Mouse (Mus musculus) adipose tissue, adult 10 weeks (tissue): Measurements from ENCODE around the gene Trmt2a. TPM values are rescaled to one million over a fixed set of nuclear protein-coding genes. Genes with fewer than 3 reads are reported as not detected.

Experiments used
- polyA plus RNA-seq: library from polyadenylated mRNA; stranded (reverse); fragments of 350-450 nt; fragmentation: Illumina TruSeq; extraction: RNeasy Lipid Tissue Mini Kit (QIAGEN cat#74804); gene quantifications from one replicate; pipeline ENCODE4 v1.2.3, GENCODE M21; 2014; ENCODE audit warnings: low read depth, low replicate concordance

The Trmt2a gene
- 49.6 TPM for polyA plus RNA-seq

DNA sequence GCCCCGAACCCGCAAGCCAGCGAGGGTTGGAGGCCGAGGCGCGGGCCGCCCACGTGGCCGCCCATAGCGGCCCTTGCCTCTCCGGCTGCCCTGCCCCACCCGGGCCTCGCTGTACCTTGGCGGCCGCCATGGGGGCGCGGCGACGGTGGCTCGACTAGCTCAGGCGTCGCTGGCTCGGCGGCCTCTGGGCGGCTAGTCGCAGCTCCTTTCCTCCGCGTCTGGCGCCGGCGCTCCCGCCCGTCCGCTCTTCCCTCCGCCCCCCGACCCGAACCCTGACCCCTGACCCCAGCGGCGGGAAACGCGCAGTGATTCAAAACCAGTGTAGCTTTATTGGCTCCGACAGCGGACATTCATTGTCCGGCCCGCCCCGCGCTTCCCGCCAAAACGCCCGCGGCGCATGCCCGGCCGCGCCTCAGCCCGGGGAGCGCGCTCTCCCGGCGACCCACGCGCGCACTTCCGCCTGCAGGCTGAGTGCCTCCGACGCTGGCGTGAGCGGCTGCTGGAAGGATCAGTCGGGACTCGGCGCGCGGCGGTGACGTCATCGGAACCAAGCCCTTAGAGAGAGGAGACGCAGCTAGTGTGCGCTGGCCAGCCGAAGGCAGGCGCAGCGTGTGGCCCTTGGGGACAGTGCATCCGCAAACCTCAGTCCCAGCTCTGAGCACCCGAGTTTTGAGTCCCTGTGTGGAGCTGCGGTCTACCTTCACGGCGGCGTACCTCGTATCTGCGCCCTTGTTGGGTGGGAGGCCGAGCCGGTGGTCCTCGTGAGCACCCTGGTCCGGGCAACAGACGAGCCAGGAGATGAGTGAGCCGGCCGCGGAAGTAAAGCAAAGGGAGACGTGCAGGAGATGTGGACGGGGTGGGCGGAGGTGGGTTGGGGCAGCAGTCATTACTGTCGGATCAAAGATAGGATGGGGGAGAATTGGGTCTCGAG is at the start of gene Trmt2a, which contains the start of gene Ranbp1:
TSS of gene Trmt2a (plus strand) at position 247 of the 931 bp plus-strand sequence.
TSS of gene Ranbp1 (minus strand) at position 300 of the 931 bp plus-strand sequence.

DNA sequence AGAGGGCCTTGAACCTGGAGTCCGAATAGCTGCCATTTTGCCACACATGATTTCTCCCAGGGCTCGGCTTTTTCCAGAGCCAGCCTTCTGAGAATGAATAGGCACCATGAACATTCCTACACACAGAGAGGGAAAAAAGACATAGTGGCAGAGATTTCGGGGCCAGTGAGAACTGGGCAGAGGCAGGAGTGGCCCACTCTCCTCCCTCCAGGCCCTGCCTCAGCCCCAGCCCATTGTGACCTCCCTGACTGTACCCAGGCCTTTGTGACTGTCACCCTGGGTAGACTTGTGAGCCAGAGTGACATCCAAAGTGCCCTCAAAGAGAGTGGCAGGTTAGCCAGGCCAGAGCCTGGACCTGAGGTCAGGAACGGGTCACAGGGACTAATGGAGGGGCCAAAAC is 30.9 kb upstream of the Trmt2a start, which contains the start of gene Ccdc188:
TSS of gene Ccdc188 (plus strand) at position 301 of the 400 bp plus-strand sequence.

DNA sequence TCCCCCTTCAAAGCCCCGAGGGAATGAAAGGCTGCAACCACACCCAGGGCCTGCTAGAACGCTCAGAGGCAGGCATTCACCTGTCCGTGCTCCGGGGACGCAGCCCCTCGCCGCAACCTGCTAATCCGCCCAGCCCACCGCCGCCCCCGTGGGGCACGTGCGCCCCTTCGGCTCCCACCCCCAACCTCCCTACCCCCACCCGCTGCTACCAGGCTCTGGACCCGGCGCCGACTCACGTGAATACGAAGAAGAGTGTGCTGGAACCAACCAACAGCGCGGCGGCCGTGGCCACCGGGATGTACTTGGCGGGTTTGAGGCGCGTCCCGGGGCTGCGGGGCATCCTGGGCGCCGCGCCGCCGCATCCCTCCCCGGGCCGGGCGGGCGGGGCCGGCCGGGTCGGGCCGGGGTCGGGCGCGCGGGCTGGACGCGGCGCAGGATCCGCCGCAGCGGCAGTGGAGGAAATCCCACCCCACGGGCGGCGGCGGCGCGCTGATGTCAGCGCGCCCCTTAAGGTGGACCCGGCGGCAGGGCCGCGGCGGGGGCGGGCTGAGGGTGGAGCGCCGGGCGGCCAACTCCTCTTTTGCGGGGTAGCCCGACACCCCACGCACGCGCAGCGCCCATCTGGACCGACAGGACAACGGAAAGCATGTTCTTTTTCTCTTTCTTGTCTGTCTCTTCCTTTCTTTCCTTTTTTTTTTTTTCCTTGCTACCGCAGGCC is 13.6 kb upstream of the Trmt2a start, which contains the start of gene Zdhhc8:
TSS of gene Zdhhc8 (minus strand) at position 466 of the 718 bp plus-strand sequence.

DNA sequence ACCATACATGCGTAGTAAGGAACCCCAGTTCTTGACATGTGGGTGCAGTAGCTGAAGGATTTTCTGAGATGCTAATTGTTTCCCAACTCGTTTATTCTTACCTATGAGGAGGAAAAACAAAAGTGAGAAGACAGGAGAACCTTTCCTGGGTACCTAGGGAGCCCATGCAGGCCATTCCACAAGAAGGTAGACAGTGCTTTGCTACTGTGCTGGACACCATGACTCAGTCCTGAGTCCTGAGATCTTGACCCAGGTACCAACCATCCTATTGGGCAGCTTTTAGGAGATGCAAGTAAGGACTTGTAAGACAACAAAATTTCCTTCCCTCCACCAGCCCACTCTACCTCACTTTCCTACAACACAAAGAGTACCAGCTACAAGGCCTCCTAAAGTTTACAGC is 9.7 kb downstream of the Trmt2a start, which contains the start of gene Gm49776:
TSS of gene Gm49776 (minus strand) at position 101 of the 400 bp plus-strand sequence.

DNA sequence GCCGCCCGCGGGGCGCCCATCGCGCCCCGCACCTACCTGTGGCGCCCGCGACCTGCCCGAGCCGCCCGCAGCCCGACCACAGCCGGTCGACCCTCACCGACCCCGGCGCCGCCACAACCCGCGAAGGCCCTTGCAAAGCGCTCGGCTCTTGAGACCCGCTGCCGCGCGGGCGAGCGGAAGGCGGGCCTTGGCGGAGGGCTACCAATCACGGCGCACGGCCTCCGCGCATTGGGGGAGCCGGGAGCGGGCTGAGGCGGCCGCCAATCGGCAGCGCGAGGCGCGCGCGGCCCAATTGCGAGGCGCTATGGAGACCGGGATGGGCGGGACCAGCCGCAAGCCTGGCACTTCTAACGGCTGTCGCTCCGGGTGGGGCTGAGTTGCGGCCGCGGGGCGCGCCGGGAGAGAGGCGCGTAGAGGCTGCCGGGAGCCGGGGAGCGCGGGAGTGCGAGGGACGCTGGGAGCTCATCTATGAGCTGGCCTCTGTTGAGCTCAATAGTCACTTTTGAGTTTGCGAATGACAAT is 40.6 kb downstream of the Trmt2a start, which contains the start of gene Dgcr8:
TSS of gene Dgcr8 (minus strand) at position 180 of the 522 bp plus-strand sequence.

Other genes with a start within 250 kb of the Trmt2a start
- gene Dgcr6, start 195.8 kb upstream of the Trmt2a start, polyA plus RNA-seq: 68.8 TPM
- 54.2 TPM for gene Prodh, start 158.5 kb upstream of the Trmt2a start, polyA plus RNA-seq
- gene Rtn4r, start 121.0 kb upstream of the Trmt2a start, polyA plus RNA-seq: 1.4 TPM
- gene Ccdc188, start 30.8 kb upstream of the Trmt2a start, polyA plus RNA-seq: 1.2 TPM
- 22.6 TPM for gene Zdhhc8, start 13.5 kb upstream of the Trmt2a start, polyA plus RNA-seq
- 78.9 TPM for gene Ranbp1, start 53 bp downstream of the Trmt2a start, polyA plus RNA-seq
- gene Gm49776, start 9.6 kb downstream of the Trmt2a start, polyA plus RNA-seq: 0.79 TPM
- gene Dgcr8, start 40.6 kb downstream of the Trmt2a start, polyA plus RNA-seq: 17.6 TPM
- gene Tango2, start 99.4 kb downstream of the Trmt2a start, polyA plus RNA-seq: 24.3 TPM
- gene Arvcf, start 99.5 kb downstream of the Trmt2a start, polyA plus RNA-seq: 37.1 TPM
- 16.5 TPM for gene Txnrd2, start 177.7 kb downstream of the Trmt2a start, polyA plus RNA-seq
- gene Comt, start 178.2 kb downstream of the Trmt2a start, polyA plus RNA-seq: 220 TPM